Mouse (Mus musculus) common myeloid progenitor, adult 5-6 weeks (primary cell): ENCODE data around the gene Npas4. TPM values are rescaled to one million over a fixed set of nuclear protein-coding genes. Genes with fewer than 3 reads are reported as not detected.
"Not testable (repeated sequence)": the region's sequence is repeated elsewhere in the genome, so short reads cannot be mapped to it uniquely, and the experiment has no call there.

Experiments
- ATAC-seq: replicated peaks from 2 replicates; pipeline ENCODE4 v1.8.0; 2016; ENCODE audit warnings: low read depth, mild to moderate bottlenecking, moderate TSS enrichment, inconsistent platforms; ENCODE audit not compliant: poor library complexity, severe bottlenecking
- total RNA-seq: library from RNA; stranded (forward); fragments of 200-1000, 187-1606 nt; gene quantifications from 2 replicates; pipeline ENCODE4 v1.2.3, GENCODE M21; 2017

Npas4 gene
- not detected in 2 replicates for total RNA-seq

GRCm38 (mm10) chr19:4990256-4990625 is at the start of gene Npas4:
Gene Npas4 (minus strand): TSS chr19:4990316.
- no peak for ATAC-seq

GRCm38 (mm10) chr19:5039301-5040114 is 49.4 kb upstream of the Npas4 start:
- no peak for ATAC-seq

GRCm38 (mm10) chr19:5038709-5039156 is 48.6 kb upstream of the Npas4 start, which contains the start of the genes B4gat1 and AC124502.3:
Gene B4gat1 (plus strand): TSS chr19:5038826.
Gene AC124502.3 (plus strand): TSS chr19:5038891.
- peak; percentile 84 for ATAC-seq

GRCm38 (mm10) chr19:5037678-5038571 is 47.8 kb upstream of the Npas4 start:
- ATAC-seq: no peak

- no peak for ATAC-seq
Observed at GRCm38 (mm10) chr19:5036577-5036976, 46.5 kb upstream of the Npas4 start.

GRCm38 (mm10) chr19:5032686-5033085 is 42.6 kb upstream of the Npas4 start:
- no peak for ATAC-seq

- ATAC-seq: no peak
Observed at GRCm38 (mm10) chr19:5026111-5026510, 36.0 kb upstream of the Npas4 start.

- peak; percentile 97 for ATAC-seq
Observed at GRCm38 (mm10) chr19:5023621-5024479, 33.7 kb upstream of the Npas4 start, which contains the start of gene Slc29a2. Gene Slc29a2 (plus strand): TSS chr19:5023860.

GRCm38 (mm10) chr19:5021416-5021815 is 31.3 kb upstream of the Npas4 start:
- no peak for ATAC-seq

- ATAC-seq: no peak
Observed at GRCm38 (mm10) chr19:5018191-5018590, 28.1 kb upstream of the Npas4 start.

GRCm38 (mm10) chr19:5017611-5018010 is 27.5 kb upstream of the Npas4 start:
- no peak for ATAC-seq

- peak; percentile 79 for ATAC-seq
Observed at GRCm38 (mm10) chr19:5016782-5017181, 26.7 kb upstream of the Npas4 start.

GRCm38 (mm10) chr19:5016221-5016742 is 26.2 kb upstream of the Npas4 start:
- ATAC-seq: no peak

GRCm38 (mm10) chr19:5014961-5015398 is 24.9 kb upstream of the Npas4 start:
- ATAC-seq: peak; percentile 73

GRCm38 (mm10) chr19:5013138-5013537 is 23.0 kb upstream of the Npas4 start:
- ATAC-seq: no peak

GRCm38 (mm10) chr19:5004925-5005324 is 14.8 kb upstream of the Npas4 start:
- no peak for ATAC-seq

GRCm38 (mm10) chr19:5003644-5004043 is 13.5 kb upstream of the Npas4 start:
- ATAC-seq: not testable (repeated sequence)

GRCm38 (mm10) chr19:5001666-5002406 is 11.7 kb upstream of the Npas4 start:
- ATAC-seq: peak; percentile 87
